Mouse (Mus musculus) bone marrow, adult 2 months (tissue): ENCODE results near the gene Nubpl.

Experiments
- CTCF ChIP-seq: fragments of 200-500 bp; IDR thresholded peaks from 2 replicates; pipeline ENCODE4 v1.5.1; 2011; ENCODE audit warnings: low read length, control low read depth; ENCODE audit not compliant: control insufficient read depth, insufficient read depth
- POLR2A ChIP-seq: fragments of 200-500 bp; IDR thresholded peaks from 2 replicates; pipeline ENCODE4 v1.6.1; 2011; ENCODE audit warnings: low read depth, mild to moderate bottlenecking, control low read depth, low read length, borderline replicate concordance; ENCODE audit not compliant: control insufficient read depth

GRCm38 (mm10) chr12:52297988-52298387, 200.5 kb downstream of the Nubpl start:
- TF ChIP-seq CTCF (no peak), POLR2A (no peak)
